Mouse (Mus musculus): Measurements from ENCODE around the gene Prrg2.
"Not testable (repeated sequence)": the region's sequence is repeated elsewhere in the genome, so short reads cannot be mapped to it uniquely, and the experiment has no call there.

Prrg2 gene

GRCm38 (mm10) chr7:45029995-45030394 is 32.5 kb downstream of the Prrg2 start:
- DNase-seq: no peak

- peak; percentile 14 for DNase-seq
Observed at GRCm38 (mm10) chr7:45028351-45028750, 34.1 kb downstream of the Prrg2 start.

- no peak for DNase-seq
Observed at GRCm38 (mm10) chr7:45027761-45028160, 34.7 kb downstream of the Prrg2 start.

- no peak for DNase-seq
Observed at GRCm38 (mm10) chr7:45026256-45026655, 36.2 kb downstream of the Prrg2 start.

- peak; percentile 32 for DNase-seq
Observed at GRCm38 (mm10) chr7:45025601-45026220, 36.8 kb downstream of the Prrg2 start.

GRCm38 (mm10) chr7:45024281-45025248 is 37.9 kb downstream of the Prrg2 start:
- DNase-seq: no peak

GRCm38 (mm10) chr7:45023711-45024110 is 38.8 kb downstream of the Prrg2 start:
- not testable (repeated sequence) for DNase-seq

- peak; percentile 52 for DNase-seq
Observed at GRCm38 (mm10) chr7:45020225-45020624, 42.3 kb downstream of the Prrg2 start.

GRCm38 (mm10) chr7:45019031-45019571 is 43.4 kb downstream of the Prrg2 start:
- DNase-seq: peak; percentile 55

GRCm38 (mm10) chr7:45017242-45018061 is 45.0 kb downstream of the Prrg2 start, which contains the start of gene Rras:
Rras (plus strand) TSS chr7:45017961.
- DNase-seq: peak; percentile 91

- DNase-seq: no peak
Observed at GRCm38 (mm10) chr7:45016761-45017160, 45.7 kb downstream of the Prrg2 start.

- DNase-seq: peak; percentile 100
Observed at GRCm38 (mm10) chr7:45015957-45016612, 46.4 kb downstream of the Prrg2 start, which contains the start of gene Scaf1. Scaf1 (minus strand) TSS chr7:45016363.

- no peak for DNase-seq
Observed at GRCm38 (mm10) chr7:45015344-45015956, 47.0 kb downstream of the Prrg2 start.

GRCm38 (mm10) chr7:45014096-45014451 is 48.4 kb downstream of the Prrg2 start:
- DNase-seq: peak; percentile 48

GRCm38 (mm10) chr7:45013366-45014095 is 48.9 kb downstream of the Prrg2 start:
- peak; percentile 51 for DNase-seq

- peak; percentile 55 for DNase-seq
Observed at GRCm38 (mm10) chr7:45012824-45013223, 49.7 kb downstream of the Prrg2 start.

GRCm38 (mm10) chr7:45012011-45012410 is 50.5 kb downstream of the Prrg2 start:
- DNase-seq: no peak

GRCm38 (mm10) chr7:45008411-45008810 is 54.1 kb downstream of the Prrg2 start:
- peak; percentile 41 for DNase-seq

- DNase-seq: no peak
Observed at GRCm38 (mm10) chr7:45007846-45008245, 54.6 kb downstream of the Prrg2 start.

- peak; percentile 33 for DNase-seq
Observed at GRCm38 (mm10) chr7:45007141-45007540, 55.3 kb downstream of the Prrg2 start.

GRCm38 (mm10) chr7:45006503-45006902 is 56.0 kb downstream of the Prrg2 start:
- DNase-seq: no peak
